Mouse (Mus musculus) embryo, embryonic 11 days (tissue): ENCODE results near the gene Phgr1.

Source experiments
- DNase-seq: peaks from one replicate; pipeline ENCODE4 v3.0.0-alpha.2; 2015

The Phgr1 gene

DNA sequence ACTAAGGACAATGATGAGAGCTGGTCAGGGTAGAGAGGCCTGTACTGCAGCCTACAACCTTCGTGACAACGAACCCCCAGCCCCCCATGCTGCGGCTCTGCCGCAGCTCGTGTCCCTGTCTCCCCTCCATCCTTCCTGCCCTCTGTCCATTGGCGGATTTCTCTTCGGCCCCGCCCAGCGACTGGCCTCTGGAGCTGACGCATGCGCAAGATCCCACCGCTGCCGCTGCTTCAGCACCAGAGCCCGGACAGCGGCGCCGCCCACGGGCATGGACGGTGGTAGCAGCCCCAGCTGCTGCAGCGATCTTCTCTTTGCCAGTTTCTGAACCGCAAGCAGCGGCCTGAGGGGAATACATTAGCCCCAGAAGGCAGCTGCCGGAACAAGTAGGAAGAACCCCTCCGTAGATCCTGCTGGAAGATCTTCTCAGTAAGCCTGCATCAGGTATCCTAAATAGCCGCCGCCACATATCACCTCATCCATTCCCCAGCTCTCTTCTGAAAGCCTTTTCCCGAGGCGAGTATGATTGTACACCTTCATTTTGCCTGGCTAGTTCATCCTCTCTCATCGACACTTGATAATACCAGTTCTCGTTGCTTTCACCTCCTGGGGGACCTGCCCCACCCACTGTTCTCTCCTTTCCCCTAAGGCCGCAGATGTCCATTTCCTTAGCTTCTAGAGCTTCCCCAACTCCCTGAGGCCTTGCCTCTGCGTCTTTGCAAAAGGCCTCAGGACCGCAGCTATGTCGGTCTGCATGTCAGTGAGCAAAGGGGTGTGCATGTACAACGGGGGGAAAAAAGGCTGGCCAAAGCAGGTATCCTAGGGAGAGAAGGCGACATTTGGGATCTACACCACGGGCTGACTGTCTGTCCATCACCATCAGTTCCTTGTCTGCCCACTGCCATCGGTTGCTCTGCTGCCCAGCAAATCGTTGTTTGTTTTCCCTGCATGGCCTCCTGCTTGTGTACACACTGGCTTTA lies 7.2 kb downstream of the Phgr1 start, which contains the start of gene Disp2:
Gene Disp2, plus strand, starts transcription at position 216 of the 977 bp plus-strand sequence.
- DNase-seq, result peak; percentile 96

DNA sequence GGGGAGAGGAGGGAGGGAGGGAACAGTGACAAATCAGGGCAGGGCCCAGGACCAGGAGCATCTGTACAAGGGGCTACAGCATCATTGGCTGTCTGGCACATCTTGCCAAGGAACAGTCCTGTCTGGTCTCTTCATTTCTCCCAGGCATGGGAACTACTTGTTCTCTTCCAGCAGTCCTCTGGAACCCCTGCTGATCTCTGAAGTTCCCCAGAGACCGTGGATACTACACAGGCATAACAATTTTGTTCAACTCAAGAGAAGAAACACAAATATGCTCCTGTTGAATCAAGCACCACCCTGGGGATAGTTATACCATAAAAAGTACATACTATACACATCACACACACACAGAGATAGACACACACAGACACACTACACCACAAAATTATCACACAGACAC lies 8.5 kb downstream of the Phgr1 start:
- no peak for DNase-seq

DNA sequence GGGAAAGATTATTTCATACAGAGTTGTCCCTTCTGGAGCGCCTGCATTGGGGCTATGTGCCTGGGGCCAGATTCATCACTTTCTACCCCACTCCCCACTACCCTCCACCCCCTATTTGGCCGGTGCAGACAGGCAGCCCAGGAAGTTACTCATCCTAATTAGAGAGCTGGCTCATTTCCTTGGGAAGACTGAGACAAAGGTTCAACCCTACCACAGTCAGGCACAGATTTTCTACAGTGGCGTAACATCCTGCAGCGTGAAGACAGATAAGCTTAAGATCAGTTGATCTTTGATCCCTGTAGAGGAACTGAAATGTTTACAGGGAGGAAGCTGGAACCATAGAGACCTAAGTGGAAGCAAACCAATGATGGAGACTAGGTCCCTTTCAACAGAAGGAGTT lies 9.7 kb downstream of the Phgr1 start:
- DNase-seq, result no peak

DNA sequence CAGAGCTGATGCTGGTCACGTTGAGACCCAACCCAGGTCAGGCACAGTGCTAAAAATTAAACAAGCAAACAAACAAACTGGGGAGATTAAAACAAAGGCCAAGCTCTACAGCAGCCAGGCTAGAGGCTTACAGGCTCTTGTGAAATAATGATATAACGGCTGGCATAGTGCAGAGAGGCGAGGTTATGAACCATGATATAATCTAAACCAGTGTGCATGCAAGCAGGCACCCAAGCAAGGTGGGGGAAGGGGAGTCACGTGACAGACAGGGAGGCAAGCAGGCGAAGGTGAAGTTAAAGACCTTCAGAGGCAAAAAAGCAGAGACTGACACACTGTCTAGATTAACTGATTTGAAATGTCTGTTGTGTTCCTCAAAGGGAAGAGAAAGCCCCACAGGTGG lies 10.5 kb downstream of the Phgr1 start:
- DNase-seq, result no peak

DNA sequence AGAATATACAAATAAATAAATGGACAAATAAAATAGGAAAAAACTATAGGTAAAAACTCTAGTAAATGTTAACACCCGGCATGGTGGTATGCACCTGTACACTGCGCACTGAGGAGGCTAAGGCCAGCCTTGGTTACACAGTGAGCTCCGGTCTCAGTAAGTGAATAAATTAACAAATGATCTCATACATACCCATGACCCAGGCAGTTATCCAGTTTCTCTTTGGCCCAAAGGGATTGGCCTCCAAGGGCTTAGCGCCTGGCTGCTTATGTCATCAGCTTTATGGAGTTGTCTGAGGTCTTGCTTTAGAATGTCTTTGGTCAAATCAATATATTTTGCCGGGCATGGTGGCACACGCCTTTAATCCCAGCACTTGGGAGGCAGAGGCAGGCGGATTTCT lies 11.1 kb downstream of the Phgr1 start:
- no peak for DNase-seq

DNA sequence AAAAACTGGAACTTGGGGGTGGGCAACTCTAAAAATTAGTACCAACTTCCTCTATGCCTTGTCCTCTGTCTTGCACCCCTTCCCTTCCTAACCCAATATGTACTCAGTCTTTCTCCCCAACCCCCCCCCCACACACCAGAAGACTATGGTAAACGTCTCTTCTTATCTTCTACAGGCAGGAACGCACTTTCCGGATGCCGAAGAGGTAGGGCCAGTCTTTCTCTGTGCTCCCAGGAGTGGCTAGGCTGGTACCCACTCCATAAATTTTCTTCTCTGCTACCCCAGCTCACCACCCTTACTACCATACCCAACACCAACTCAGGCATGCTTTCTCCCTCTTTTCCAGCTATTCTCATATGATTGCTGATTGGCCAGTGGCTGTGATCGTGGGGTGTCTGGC lies 14.0 kb downstream of the Phgr1 start:
- no peak for DNase-seq

DNA sequence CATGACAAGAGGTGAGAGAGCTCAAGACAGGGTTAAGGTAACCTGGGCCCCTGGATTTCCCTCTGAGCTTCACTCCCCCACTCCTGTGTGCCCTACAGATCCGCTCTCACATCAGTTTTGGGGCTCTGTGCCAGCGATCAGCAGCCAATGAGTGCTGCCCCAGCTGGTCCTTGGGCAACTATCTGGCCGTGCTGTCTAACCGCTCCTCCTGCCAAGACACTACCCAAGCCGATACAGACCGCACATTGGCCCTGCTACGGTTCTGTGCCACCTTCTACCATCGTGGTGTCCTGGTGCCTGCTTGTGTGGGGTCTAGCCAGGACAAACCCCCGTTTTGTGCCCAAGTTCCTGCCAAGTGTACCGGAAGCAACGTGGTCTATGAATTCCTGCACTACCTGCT lies 16.9 kb downstream of the Phgr1 start:
- DNase-seq, result no peak

DNA sequence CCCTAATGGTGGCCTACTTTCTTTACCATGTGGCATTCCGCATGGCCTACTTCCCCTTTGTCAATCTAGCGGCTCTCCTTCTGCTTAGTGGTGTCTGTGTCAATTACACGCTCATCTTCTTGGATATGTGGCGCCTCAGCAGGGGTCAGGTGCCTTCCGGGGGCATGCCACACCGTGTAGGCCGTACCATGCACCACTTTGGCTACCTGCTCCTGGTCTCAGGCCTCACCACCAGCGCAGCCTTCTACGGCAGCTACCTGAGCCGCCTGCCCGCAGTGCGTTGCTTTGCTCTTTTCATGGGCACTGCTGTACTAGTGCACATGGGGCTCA lies 17.6 kb downstream of the Phgr1 start:
- DNase-seq, result no peak

DNA sequence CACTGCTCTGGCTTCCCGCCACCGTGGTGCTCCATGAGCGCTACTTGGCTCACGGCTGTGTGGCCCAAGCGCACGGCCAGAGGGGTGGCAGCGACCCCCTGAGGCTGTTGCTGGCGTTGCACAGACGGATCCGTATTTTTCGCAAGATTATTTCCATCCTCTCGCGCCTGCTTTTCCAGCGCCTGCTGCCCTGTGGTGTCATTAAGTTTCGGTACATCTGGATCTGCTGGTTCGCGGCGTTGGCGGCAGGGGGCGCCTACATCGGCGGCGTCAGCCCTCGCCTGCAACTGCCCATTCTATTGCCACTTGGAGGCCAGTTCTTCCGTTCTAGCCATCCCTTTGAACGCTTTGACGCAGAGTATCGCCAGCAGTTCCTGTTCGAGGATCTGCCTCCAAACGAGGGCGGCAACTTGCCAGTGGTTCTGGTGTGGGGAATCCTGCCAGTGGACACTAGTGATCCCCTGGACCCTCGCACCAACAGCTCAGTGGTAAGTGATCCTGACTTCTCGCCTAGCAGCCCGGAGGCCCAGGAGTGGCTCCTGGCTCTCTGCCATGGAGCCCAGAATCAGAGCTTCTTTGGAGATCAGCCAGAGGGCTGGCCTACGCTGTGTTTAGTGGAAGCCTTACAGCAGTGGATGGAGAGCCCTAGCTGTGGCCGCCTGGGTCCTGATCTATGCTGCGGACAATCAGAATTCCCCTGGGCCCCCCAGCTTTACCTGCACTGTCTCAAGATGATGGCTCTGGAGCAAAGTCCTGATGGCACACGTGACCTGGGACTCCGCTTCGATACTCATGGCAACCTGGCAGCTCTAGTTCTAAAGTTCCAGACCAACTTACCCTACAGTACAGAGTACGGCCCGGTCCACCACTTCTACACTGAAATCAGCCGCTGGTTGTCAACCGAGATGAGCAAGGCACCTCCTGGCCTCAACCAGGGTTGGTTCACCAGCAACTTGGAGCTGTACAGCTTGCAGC lies 18.3 kb downstream of the Phgr1 start:
- DNase-seq, result peak; percentile 73

DNA sequence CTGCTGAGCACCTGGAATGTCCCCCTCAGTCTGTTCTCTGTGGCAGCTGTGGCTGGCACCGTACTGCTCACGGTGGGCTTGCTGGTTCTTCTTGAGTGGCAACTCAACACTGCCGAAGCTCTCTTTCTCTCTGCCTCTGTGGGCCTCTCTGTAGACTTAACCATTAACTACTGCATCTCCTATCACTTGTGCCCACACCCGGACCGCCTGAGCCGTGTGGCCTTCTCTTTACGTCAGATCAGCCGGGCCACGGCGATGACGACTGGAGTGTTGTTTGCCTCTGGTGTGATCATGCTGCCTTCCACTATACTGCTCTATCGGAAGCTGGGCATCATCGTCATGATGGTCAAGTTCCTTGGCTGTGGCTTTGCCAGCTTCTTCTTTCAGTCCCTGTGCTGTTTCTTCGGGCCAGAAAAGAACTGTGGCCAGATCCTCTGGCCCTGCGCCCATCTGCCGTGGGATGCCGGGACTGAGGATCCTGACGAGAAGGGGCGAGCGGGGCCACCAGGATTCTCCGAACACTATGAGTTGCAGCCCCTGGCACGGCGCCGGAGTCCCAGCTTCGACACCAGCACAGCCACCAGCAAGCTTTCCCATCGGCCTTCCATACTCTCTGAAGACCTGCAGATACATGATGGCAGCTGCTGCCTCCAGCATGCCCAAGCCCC lies 19.2 kb downstream of the Phgr1 start:
- DNase-seq, result no peak

DNA sequence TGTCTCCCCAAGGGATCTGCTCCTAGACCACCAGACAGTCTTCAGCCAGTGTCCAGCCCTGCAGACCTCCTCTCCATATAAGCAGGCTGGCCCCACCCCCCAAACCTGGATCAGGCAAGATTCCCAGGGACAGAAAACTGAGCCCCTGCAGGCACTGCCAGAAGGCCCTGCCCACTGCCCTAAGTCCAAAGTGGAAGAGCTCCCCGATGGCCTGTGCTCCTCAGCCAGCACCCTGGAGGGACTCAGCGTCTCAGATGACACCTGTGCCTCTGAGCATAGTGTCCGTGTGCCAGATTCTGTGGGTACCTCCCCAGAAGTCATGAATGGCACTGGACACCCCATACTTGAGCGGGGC lies 19.7 kb downstream of the Phgr1 start:
- DNase-seq, result no peak

DNA sequence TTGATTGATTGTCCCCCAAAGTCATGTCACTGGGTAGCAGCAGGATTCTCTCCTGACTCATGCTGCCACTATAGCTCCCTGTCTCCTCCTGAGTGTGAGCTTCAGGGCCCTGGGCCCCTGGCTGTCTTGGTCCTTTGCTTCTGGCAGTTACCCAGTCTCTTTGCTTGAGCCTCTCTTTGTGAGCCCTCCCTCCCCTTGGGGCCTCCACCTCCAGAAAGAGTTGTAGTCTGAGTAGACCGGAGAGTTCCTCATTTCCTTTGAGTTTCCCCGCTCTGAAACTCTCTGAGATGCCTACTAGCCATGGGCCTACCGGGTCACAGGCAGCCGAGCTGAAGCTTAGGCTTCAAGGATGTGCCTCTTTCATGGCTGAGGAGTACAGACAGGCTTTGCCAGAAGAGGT lies 21.1 kb downstream of the Phgr1 start:
- no peak for DNase-seq

DNA sequence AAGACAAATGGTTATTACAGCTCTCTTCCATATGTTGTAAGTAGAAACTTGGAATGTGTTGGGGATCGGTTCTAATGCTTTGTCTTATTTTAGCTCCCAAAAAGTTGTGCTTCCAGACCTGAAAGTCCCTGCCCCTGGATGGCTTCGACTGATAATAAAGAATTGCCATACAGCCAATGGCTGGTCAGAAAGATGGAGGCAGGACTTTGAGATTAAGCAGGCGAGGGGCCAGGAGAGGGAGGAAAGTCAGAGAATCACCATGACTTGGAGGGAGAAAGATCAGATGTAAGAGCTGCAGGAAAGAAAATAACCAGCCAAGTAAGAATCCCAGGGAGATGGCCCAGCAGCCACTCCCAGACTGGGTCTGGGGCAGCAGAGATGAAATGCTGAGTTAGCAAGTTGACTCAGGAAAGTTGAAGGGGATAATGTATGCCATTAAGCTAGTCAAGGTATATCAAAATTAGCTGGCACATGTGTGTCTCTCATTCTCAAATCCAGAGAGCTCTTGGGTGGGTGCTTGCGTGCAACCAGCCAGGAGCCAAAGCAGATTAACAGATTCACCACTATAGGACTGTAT lies 30.1 kb downstream of the Phgr1 start:
- DNase-seq, result no peak

DNA sequence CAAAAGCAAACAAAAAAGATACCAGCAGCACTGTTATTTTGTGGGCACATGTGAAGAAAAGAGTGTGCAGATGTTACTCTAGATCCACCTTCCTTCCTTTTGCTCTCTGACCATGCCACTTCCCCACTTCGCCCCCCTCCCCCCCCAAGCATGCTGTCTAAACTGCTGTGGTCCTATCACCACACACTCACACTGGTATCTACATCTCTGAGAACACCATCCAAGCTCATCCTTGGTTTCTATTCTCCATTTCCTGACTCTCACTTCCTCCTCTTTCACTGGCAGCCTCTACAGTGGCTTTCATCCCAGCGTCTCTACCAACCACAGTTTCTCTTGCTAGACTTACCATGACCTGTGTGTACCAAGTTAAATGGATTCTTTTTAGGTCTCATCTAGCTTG lies 31.9 kb downstream of the Phgr1 start:
- DNase-seq, result no peak

DNA sequence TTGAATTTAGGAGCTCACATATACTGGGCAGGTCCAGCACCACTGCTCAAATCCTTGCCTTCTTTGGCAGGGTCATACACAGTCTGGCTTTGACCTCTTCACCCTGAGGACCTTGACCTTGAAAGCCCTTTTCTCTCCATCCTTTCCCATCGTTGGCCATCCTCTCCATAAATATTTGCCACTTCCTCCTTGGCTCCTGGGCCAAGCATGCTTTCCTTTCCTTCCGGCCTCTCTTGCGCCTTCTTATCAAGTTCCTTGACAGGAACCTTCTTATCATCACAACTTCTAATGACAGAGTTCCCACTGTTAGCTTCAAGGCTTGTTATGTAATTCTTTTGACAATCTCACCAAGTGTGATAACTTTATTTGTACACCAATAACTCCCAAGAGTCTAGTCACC lies 32.6 kb downstream of the Phgr1 start:
- DNase-seq, result no peak

DNA sequence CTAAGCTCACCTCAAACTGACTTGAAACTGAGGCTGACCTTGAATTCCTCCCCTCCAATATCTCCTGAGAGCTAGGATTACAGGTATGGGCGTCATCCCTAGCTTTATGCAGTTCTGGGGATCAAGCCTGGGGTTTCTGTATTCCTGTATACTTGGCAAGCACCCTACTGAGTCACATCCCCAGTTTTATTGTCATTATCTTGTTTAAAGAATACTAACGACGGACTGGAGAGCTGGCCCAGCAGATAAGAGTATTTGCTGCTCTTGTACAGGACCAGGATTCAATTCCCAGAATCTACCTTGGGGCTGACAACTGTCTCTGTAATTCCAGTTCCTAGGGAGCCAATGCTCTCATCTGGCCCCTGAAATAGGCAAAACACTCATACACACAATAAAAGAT lies 33.2 kb downstream of the Phgr1 start:
- no peak for DNase-seq

DNA sequence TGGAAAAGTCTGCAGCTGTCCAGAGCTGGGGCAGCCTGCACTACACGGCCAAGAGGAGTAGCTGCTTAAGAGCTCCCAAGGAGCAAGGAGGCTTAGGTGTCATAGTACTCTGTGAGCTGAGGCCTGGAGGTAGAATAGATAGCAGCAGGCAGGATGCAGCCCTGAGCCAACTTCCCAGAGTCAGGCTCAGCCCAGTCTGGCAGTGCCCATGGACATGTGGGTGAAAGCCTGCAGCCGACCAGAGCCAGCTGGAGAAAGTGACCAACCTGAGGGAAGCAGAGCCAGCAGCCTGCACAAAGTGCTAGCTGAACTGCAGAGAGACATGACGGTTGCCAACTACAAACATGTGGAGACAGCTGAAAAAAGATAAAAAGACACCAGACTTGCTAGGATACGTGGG lies 34.3 kb downstream of the Phgr1 start:
- no peak for DNase-seq

DNA sequence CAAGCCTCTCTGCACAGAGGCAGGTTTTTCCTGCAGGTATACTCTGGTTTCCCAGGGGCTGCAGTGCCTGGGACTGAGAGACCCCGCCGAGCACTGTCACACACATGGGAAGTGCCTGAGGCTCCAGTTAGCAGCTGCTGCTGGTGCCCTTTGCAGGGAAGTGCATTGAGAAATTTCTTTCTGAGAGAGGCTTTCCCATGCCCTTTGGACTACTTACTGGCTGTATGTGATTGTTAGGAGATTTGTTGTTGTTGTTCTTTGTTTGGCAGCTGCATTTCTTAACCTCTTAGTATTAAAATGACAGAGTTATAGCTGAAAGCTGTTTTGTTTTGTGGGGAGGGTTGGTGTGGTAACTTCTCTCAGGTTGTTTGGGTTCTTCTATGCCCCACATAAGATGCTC lies 38.3 kb downstream of the Phgr1 start:
- no peak for DNase-seq

DNA sequence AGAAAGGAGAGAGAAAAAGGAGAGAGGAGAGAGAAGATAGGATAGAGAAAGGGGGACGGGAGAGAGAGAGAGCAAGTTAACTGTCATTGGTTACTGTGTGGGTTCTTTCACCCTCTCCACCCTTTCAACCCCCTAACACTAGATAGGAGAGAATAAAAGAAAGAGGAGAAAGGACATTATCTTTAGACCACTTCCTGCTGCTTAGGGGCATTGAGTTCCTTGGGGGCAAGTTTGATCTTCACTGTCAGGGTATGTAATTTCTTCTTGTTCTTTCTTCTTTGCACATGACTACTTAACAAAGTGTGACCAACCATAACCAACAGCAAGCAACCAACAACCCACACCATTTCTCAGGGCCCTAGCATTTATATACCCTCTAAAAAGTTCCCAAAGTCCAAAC lies 40.2 kb downstream of the Phgr1 start:
- DNase-seq, result no peak

DNA sequence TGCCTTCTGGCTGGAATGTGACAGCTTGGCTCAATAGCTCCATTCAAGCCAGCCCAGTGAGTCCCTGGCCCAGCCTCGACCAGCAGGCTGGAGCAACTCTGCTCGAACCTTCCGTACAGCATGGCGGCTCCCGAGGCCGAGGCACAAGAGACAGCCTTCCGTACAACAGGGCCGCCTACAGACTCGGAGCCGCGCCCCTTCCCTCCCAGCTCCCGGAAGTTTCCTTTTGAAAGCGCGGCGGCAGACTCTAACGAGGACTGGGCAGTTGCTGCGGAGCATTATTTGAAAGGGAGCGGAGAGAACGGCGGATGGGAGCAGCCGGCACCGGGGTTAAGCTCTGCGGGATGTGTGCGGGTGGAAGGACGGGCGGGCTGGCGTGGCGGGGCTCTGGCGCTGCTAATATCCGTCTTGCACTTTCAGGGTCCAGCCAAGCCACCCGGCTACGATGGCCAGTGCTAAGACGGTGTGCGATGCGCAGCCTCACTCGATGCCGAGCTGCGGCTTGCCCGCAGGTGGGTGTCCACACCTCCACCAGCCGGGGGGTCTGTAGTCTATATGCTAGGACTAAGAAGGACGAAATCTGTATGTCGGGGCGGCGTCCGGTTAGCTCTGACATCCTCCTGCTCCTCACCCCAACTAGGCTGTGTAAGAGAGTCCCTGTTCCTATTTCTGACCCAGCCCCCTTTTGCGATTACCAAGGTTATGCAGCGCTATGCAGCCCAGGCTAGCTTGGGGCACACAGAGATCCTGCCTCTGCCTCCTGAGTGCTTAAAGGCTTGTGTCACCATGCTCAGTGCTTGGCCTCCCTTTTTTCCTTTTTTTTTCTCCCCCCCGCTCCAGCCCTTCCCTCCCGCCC lies 41.6 kb downstream of the Phgr1 start, which contains the start of gene Knstrn:
Gene Knstrn, plus strand, starts transcription at position 23 of the 856 bp plus-strand sequence.
- DNase-seq, result peak; percentile 97

DNA sequence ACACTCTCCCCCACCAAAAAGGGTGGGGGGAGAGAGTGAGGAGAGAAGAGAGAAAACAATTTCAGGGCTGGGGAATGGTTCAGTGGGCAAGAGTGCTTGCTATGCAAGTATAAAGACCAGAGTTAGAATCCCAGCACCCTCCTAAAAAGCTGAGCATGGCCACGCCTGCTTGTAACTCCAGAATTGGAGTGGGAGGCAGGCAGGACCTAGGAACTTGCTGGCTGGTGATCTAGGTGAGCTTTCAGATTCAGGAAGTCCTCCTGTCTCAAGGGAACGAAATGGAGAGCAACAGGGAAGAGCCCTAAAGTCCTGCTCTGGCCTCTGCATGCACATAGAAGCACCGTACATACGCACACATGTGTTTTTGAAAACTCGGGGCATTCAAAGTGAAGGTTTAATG lies 50.2 kb downstream of the Phgr1 start:
- no peak for DNase-seq

DNA sequence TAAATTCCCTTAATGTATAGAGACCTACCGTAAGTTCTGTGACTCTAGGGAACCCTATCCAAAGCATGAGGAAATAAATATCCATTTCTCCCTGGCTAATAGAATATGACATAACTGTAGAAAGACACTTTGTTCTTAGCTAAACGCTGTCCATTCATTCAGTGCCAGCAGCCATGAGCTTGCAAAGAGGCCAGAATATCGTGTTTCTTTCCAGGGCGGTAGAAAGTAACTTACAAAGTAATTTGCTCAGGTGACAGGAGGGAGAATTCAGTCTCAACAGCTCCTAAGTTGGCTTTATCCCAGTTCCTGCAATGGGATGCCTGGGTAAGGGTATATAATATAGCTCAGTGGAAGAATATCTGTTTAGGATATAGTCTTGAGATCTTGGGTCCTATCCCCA lies 51.8 kb downstream of the Phgr1 start:
- DNase-seq, result no peak
